Mouse (Mus musculus): Measurements from ENCODE around the gene Rbm5.
A peak's percentile ranks its signal among the peaks of the same experiment; 100 is the strongest.

Rbm5 gene

DNA sequence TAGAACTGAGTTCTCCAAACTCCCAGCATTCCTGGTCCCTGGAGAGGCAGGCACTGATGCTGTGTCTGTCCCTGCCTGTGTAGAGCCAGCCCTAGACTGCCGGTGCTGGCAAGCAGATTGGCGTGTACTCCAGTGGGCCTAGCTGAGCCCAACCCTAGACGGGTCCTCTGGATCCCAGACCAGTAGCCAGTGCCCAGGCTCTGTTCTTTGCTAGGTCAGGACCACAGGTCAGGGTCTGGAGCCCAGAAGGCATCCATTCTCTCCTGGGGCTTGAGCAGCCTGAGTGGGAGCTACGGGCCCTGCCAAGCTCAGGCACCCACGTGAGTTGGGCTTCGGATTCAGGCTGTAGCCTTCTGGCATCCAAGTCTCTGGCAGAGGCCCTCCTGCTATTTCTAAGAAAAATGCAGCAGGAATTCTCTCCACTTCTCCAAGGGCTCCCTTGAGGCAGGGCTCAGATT is 70.7 kb downstream of the Rbm5 start:
- peak; percentile 57 to 66 for DNase-seq (ENCODE audit: low spot score in 2 of 2)

DNA sequence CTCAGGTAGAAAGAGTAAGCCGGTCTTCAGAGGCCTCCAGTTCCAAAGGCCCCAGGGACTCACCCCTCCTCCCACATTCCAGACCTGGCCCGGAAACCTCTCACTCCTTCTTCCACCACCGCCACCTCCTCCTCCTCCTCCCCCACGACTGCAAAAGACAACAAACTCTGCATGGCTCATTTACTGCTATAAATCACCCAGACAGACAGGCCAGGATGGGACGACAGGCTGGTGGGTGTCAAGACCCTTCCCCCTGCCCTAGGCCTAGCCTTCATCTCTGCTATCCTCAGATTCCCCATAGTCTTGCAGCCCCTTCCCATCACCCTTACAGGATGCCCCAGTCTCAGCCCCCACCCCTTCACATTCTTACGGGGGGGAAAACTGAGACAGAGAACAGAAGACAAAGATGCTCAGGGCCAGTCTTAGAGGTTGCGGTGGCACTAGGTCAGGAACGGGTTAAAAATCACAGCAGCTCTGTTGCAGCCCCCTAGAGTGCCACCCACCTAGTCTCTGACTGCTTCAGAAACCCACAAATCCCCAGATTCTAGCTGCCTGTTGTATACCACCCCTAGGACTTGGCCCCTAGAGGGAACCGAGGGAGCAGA is 71.3 kb downstream of the Rbm5 start:
- DNase-seq (ENCODE audit: low spot score in 2 of 2) = no peak

DNA sequence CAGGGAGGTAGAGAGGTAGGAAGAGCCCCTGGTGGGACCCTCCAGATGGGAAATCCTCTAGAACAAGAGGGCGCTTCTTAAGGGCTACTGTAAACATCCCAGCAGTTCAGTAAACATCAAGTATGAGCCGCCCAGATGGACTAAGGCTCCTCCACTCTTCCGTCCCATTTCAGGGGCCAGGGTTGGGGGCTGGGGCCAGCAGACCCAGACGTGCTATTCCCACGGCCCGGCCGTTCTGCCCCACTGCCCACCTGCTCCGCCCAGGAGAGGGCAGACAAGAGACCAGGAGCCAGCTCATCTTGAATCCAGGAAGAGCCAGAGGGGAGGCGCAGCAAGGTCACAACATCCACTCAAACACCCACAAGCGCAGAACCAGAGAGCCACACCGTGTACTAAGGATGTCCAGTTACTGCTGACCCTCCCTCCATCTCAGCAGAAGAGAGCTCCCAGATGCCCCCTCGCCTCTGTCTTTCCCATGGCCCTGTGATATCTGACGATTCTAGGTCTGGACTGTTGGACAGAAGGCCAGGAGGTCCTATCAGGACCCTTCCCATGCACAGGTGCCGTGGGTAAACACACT is 72.1 kb downstream of the Rbm5 start:
- DNase-seq (ENCODE audit: low spot score in 2 of 2) = no peak

DNA sequence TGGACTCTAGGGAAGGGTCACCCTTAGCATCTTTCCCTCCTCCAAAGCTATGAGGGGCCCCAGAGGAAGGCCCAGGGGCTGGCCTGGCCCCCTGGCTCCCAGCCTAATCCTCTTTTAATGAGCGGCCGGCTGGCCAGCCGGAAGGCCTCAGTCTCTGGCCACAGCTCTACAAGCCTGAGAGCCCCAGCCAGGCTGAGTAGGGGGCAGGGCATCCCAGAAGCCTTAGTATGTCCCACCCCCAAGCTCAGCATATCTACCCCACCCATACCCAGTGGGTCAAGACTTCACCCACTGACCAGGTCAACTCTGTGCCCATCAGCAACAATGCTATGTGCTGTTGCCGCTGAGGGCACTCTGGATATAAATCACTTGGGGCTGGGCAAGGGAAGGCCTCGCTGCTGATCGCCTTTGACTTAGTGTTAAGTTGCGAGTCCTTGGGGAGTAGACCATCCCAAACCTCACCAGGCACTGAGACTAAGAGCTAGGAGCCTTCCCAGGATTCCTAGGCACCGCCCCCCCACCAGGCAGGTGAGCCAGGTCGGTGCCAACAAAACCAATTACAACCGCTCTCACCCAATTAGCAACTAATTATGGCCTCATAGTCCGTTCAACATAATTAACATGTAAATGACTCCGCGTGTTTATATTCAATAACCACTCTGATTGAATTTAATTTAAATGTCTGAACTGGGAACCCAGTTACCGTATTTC is 72.8 kb downstream of the Rbm5 start:
- DNase-seq (ENCODE audit: low spot score in 2 of 2) = no peak

DNA sequence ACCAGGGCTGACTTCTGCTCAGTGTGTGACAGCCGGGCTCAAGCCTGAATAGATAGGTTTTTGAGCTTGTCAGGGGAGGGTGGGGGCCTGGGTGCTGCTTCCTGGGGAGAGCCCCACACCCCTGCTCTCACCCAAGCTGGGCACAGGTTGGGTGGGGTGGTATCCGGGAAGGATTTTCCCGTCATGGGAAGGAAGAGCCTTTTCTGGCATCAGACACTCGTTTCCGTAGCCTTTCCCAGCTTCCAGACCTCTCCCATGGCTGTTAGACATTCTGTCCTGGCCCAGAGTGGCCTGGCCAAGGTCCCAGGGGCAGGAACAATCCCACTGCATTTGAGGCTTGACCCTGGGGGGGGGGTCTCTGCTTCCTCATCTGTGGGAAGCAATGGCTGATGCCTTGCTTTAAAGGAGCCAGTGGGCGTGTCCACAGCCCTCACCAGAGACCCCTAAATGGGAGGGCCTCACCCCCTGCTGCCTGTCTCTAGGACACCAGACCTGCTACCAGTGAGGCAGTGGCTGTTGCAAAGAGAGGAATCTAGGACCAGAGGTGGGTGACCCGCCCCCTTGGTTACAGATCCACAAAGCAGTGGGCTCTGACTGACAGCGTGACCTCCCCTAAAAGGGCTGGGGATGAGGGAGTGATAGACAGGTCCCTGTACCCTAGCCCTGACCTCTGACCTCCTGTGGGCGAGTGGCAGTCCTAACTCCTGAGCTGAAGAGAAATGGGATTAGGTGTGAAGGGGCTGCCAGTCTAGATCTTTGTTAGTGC is 73.8 kb downstream of the Rbm5 start:
- DNase-seq (ENCODE audit: low spot score in 2 of 2) = no peak

DNA sequence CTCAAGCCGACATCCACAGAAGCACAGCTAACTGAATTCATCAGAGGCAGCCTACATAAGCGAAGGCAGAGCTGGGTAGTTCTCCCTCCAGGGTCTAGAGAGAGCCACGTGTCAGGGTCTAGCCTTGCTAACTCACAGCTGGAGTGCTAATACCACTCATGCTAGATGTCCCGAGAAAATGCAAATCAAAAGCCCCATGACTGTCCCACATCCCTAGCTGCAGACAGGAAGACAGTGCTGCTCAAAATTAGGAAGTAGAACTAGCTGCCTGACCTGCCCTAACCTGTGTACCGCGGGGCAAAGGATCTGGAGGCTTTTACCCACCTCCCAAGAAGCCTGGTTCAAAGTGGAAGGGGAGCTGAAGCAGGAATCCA is 74.7 kb downstream of the Rbm5 start:
- no peak for DNase-seq (ENCODE audit: low spot score in 2 of 2)

DNA sequence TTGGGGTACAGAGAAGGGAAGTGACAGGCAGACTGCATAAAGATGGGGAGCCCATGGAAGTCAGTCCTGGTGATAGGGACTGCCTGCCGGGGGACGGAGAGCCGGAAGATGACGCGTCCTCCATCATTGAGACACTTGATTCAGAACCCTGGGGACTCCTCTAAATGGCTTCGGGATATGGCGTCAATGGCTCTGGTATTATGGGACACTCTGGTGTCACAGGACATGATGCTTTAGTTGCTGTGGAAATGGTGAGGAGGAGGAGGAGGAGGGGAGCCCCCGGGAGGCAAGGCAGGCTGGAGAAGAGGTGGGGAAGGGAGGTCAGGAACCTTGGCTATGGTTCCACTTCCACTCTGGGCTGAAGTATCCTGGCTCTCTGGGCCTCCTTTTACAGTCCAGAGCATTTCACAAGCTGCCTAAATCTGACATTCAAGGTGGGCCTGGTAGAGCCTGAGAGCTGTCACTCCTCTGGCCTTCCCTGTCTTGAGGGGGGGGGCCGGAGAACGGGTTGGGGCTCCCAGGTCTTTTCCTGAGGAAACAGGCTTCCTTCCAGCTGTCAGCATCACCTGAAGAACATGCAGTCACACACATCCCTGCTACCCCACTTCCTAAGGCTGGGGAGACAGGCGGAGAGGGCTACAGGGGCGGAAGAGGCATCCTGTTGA is 75.2 kb downstream of the Rbm5 start:
- DNase-seq (ENCODE audit: low spot score in 2 of 2) = no peak

DNA sequence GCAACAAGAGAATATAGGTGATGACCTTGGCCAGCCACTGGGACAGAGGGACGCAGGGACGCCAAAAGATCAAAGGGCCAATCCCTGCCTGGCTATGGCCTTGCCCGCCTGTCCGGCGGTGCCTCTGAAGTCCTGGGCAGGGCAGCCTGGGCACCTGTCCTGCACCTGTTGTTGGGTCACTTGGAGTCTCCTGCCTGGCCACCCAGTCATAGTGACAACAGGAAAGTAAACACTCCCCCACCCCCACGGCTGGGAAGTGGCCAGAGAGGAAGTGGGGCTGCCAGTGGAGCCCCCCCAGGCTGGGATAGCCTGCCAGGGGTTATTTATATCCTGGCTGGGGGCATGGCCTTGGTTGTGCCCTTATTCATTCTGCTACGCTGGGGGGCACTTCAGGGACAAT is 76.2 kb downstream of the Rbm5 start:
- DNase-seq (ENCODE audit: low spot score in 2 of 2) = no peak

DNA sequence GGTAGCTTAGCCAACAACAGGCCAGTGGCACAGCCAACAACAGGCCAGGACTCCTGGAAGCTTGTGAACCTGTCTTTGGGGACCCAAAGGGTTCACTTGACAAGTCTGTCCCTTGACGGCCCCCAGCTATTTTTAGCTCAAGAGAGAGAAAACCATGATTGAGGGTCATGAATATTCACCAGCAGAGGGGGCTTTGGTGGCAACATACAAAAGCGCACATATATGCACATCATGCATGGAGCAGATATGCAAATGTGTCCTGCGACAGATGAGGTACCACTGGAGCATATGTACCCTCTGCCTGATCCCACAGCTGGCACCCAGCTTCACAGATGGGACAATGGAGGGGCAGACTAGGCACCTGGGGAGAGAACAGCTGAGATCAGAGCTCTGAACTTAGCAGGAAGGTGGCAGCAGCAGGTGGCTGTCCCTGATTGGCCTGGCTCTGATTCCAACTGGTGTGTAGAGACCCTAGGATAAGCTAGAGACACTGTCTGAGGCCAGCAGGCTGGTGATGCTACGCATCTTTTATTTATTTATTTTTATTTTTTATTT is 77.3 kb downstream of the Rbm5 start:
- no peak for DNase-seq (ENCODE audit: low spot score in 2 of 2)

DNA sequence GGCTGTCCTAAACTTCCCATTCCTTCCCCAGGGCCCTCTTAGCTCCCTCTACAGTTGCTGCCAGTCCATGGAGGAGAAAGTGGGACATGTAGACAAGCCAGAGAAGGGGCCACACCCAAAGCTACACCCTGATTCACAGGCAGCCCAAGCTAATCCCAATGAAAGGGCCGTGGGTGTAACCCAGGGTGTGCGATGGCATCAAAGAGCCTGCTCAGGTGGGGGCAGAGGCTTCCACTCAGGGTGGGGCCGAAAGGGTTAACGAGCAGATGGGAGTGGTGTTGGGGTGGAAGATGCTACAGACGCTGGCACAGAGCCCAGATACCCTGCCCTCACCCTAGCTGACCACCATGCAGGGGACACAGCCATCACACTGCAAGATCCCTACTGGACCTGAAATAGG is 78.0 kb downstream of the Rbm5 start:
- no peak for DNase-seq (ENCODE audit: low spot score in 2 of 2)

DNA sequence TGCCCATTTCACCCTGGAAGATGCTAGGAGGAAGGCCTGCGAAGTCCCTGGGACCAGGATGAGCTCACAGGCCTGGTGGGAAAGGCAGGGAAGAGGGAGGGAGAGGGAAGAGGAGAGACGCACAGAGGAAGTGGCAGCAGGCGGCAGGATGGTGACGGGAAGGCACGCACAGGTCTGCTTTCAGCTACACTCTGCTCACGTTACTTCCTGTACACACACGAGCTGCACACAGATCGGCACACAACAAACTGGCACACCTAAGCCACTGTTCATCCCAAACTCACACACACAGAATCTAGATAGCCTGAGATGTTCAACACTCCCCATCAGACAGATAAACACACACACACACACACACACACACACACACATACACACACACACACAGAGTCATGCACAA is 80.4 kb downstream of the Rbm5 start:
- no peak for DNase-seq (ENCODE audit: low spot score in 2 of 2)

All from right cerebral cortex, postnatal 36 days (tissue).